Mouse (Mus musculus) urinary bladder, postnatal 14 days (tissue): ENCODE data around the gene Galt.
"Not testable (repeated sequence)": the region's sequence is repeated elsewhere in the genome, so short reads cannot be mapped to it uniquely, and the experiment has no call there.

Source experiments
- DNase-seq: peaks from one replicate; pipeline ENCODE4 v3.0.0; 2021; ENCODE audit warnings: low spot score

The Galt gene

DNA sequence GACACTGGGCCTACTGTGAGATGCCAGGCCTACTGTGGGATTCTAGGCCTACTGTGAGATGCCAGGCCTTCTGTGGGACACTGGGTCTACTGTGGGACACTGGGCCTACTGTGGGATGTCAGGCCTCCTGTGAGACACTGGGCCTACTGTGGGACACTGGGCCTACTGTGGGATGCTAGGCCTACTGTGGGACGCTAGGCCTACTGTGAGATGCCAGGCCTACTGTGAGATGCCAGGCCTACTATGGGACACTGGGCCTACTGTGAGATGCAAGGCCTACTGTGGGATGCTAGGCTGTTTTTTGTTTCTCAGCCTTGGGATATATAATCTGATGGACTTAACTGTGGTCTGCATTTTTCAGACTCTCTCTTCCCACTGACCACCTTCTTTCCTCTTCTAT, 20.8 kb downstream of the Galt start:
- DNase-seq, result not testable (repeated sequence)

DNA sequence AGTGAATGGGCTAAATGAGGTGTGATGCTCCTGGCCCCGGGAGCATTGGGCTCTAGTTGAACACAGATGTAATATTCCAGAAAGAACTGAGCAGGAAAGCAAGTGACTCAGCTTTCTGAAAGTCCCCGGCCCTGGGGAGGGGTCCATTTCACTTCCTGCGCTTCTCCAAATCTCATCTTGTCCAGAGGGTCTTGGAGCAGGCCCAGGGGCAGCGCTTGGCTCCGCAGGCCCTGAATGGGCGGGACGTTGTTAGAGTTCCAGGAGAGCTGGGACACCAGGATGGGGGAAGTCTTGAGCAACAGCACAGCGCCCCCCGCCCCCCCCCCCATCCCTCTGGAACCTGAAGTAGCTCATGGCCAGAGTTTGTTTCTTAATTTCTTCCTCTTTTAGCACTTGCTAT, 26.2 kb downstream of the Galt start:
- DNase-seq, result not testable (repeated sequence)

DNA sequence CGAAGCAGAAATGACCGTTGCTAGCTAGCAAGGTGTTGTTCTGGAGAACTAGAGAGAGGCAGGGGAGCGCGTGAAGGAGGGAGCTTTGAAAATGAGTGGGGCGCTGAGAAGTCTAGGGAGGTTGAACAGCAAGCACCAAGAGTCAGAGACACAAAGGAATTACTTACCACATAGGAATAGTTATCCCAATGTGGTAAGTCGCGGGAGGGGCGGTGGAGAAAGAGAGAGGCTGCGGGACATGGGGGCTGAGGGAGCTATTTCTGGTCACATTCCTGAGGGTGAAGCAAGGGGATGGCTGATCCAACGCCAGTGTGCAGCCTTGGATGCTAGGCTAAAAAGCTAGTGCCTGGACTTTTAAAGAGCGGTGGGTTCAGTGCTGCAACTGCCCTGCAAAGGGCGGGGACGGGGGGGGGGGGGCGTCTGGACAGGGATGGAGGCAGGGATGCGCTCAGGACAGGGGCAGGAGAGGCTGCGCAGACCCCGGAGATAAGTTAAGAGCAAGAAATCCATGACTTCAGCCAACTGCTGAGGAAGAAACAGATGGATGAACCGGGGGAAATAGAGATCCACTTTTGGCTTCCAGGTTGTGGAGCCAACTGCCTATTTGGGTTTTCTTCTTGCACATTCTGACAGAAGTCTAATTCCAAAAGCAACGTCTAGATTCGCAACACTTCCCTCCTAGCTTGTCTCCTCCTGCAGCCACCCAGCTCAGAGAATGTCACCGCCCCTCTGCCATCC, 26.9 kb downstream of the Galt start:
- DNase-seq, result not testable (repeated sequence)

DNA sequence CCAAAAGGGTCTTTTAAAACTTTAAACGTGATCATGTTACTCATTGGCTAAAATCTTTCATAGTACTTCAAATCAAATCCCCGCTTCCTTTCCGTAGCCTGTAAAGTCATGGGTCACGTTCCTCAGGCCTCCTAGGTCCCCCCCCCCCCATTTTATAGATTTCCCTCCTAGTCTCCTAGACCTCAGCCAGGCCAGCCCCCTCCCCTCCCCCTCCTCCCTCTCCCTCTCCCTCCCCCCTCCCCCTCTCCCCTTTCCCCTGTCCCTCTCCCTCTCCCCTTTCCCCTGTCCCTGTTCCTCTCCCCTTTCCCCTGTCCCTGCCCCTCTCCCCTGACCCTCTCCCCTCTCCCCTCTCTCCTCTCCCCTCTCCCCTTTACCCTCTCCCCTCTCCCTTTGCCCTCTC, 27.7 kb downstream of the Galt start:
- DNase-seq, result not testable (repeated sequence)

DNA sequence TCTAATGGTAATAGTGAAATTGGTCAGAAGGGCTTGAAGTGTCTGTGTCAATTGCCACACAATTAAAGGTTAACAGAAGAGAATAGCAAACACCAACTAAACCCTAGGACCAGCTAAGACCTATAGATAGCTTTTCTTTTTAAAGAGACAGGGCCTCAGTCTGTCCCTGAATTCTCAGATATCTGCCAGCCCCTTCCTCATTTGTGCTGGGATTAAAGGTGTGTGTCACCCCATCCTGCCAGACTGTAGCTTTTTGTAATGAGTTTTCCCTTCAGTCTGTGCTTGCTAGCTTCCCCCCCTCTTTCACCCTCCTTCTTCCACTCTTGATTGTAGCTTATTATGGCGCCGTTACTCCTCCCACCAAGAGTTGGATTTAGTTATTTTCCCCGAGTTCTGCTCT, 28.2 kb downstream of the Galt start:
- not testable (repeated sequence) for DNase-seq
